Mouse (Mus musculus) MEL (cell line): Measurements from ENCODE around the gene Hvcn1. TPM values are rescaled to one million over a fixed set of nuclear protein-coding genes. Genes with fewer than 3 reads are reported as not detected.
A peak's percentile ranks its signal among the peaks of the same experiment; 100 is the strongest.

ENCODE experiments used
- DNase-seq: peaks from one replicate; pipeline ENCODE4 v3.0.0; 2011; ENCODE audit warnings: low read depth, low spot score
- H3K27ac ChIP-seq: 2 replicates; pipeline ENCODE4 v1.5.1; 2012; ENCODE audit warnings: low read depth, mild to moderate bottlenecking, control low read depth, low read length, moderate library complexity; ENCODE audit not compliant: control insufficient read depth
- H3K27me3 ChIP-seq, 2 experiments: fragments of 150-350 bp in 1 of 2; sonication (generic) in 1 of 2; 2 replicates each; pipeline ENCODE4 v1.6.1; 2012; ENCODE audit warnings: low read length in 2 of 2, mild to moderate bottlenecking in 2 of 2, improper control_type of control experiment in 1 of 2, moderate library complexity in 1 of 2; ENCODE audit not compliant: insufficient read depth in 2 of 2, control insufficient read depth in 1 of 2
- H3K36me3 ChIP-seq, 2 experiments: 2 replicates each; pipeline ENCODE4 v1.6.1; 2012 to 2014; ENCODE audit warnings: low read length in 2 of 2, improper control_type of control experiment in 1 of 2, inconsistent platforms in 1 of 2, mild to moderate bottlenecking in 1 of 2; ENCODE audit not compliant: insufficient read depth in 2 of 2, control insufficient read depth in 1 of 2
- H3K4me1 ChIP-seq, 2 experiments: fragments of 150-350 bp in 1 of 2; sonication (generic) in 1 of 2; 2 replicates each; pipeline ENCODE4 v1.6.1; 2012; ENCODE audit warnings: low read length in 2 of 2, improper control_type of control experiment in 1 of 2, mild to moderate bottlenecking in 1 of 2; ENCODE audit not compliant: insufficient read depth in 2 of 2, control insufficient read depth in 1 of 2
- H3K4me3 ChIP-seq, 2 experiments: fragments of 150-350 bp in 1 of 2; sonication (generic) in 1 of 2; 2 replicates each; pipeline ENCODE4 v1.5.1; 2012; ENCODE audit warnings: low read depth in 2 of 2, low read length in 2 of 2, mild to moderate bottlenecking in 2 of 2, moderate library complexity in 2 of 2, control low read depth in 1 of 2, improper control_type of control experiment in 1 of 2; ENCODE audit not compliant: control insufficient read depth in 1 of 2, insufficient read depth in 1 of 2
- H3K79me2 ChIP-seq: 2 replicates; pipeline ENCODE4 v1.6.1; 2012; ENCODE audit warnings: mild to moderate bottlenecking, low read length, moderate library complexity; ENCODE audit not compliant: control insufficient read depth, poor library complexity, insufficient read depth
- H3K9ac ChIP-seq: 2 replicates; pipeline ENCODE4 v1.6.1; 2012; ENCODE audit warnings: low read depth, mild to moderate bottlenecking, control low read depth, low read length, moderate library complexity; ENCODE audit not compliant: control insufficient read depth, poor library complexity, severe bottlenecking
- H3K9me3 ChIP-seq: fragments of 150-350 bp; sonication (generic); replicated peaks from 2 replicates; pipeline ENCODE4 v1.6.1; 2012; ENCODE audit warnings: mild to moderate bottlenecking, low read length, improper control_type of control experiment, moderate library complexity; ENCODE audit not compliant: insufficient read depth
- BHLHE40 ChIP-seq: IDR thresholded peaks from 2 replicates; pipeline ENCODE4 v1.6.1; 2012; ENCODE audit warnings: low read depth, mild to moderate bottlenecking, inconsistent platforms, low read length, improper control_type of control experiment, borderline replicate concordance
- CHD1 ChIP-seq: IDR thresholded peaks from 2 replicates; pipeline ENCODE4 v1.6.1; 2012; ENCODE audit warnings: low read depth, mild to moderate bottlenecking, inconsistent platforms, low read length, improper control_type of control experiment
- CHD2 ChIP-seq: IDR thresholded peaks from 2 replicates; pipeline ENCODE4 v1.6.1; 2011; ENCODE audit warnings: low read length, improper control_type of control experiment
- CTCF ChIP-seq, 3 experiments: IDR thresholded peaks in 2 of 3; conservative IDR thresholded peaks in 1 of 3; 2 replicates each; pipeline ENCODE4 v1.5.1; 2011 to 2012; ENCODE audit warnings: low read length in 3 of 3, low read depth in 2 of 3, mild to moderate bottlenecking in 2 of 3, improper control_type of control experiment in 1 of 3, inconsistent platforms in 1 of 3, mixed read lengths in 1 of 3, moderate library complexity in 1 of 3; ENCODE audit not compliant: control insufficient read depth in 1 of 3, insufficient read depth in 1 of 3, poor library complexity in 1 of 3, severe bottlenecking in 1 of 3
- E2F4 ChIP-seq: IDR thresholded peaks from 2 replicates; pipeline ENCODE4 v1.6.1; 2011; ENCODE audit warnings: low read depth, low read length, improper control_type of control experiment, borderline replicate concordance
- ELF1 ChIP-seq: IDR thresholded peaks from 2 replicates; pipeline ENCODE4 v1.6.1; 2014; ENCODE audit warnings: low read depth, mild to moderate bottlenecking, inconsistent platforms, low read length, improper control_type of control experiment, moderate library complexity
- EP300 ChIP-seq, 2 experiments: IDR thresholded peaks; 2 replicates each; pipeline ENCODE4 v1.6.1; 2011; ENCODE audit warnings: improper control_type of control experiment in 2 of 2, low read length in 2 of 2, low read depth in 1 of 2, mild to moderate bottlenecking in 1 of 2
- HCFC1 ChIP-seq: IDR thresholded peaks from 2 replicates; pipeline ENCODE4 v1.6.1; 2012; ENCODE audit warnings: low read depth, mild to moderate bottlenecking, inconsistent platforms, low read length, improper control_type of control experiment, moderate library complexity
- MAFK ChIP-seq: IDR thresholded peaks from 2 replicates; pipeline ENCODE4 v1.6.1; 2011; ENCODE audit warnings: low read depth, mild to moderate bottlenecking, low read length, improper control_type of control experiment, borderline replicate concordance
- MAX ChIP-seq: IDR thresholded peaks from 2 replicates; pipeline ENCODE4 v1.6.1; 2011; ENCODE audit warnings: low read length, improper control_type of control experiment
- MEF2A ChIP-seq: IDR thresholded peaks from 2 replicates; pipeline ENCODE4 v1.6.1; 2014; ENCODE audit warnings: low read depth, mild to moderate bottlenecking, inconsistent platforms, low read length, improper control_type of control experiment; ENCODE audit not compliant: poor library complexity, insufficient replicate concordance, severe bottlenecking; ENCODE audit errors: extremely low read depth
- MXI1 ChIP-seq: IDR thresholded peaks from 2 replicates; pipeline ENCODE4 v1.6.1; 2011; ENCODE audit warnings: mild to moderate bottlenecking, low read depth, low read length, improper control_type of control experiment
- MYB ChIP-seq: IDR thresholded peaks from 2 replicates; pipeline ENCODE4 v1.6.1; 2011; ENCODE audit warnings: mild to moderate bottlenecking, low read depth, low read length, improper control_type of control experiment
- MYC ChIP-seq: IDR thresholded peaks from 2 replicates; pipeline ENCODE4 v1.6.1; 2011; ENCODE audit warnings: low read depth, mild to moderate bottlenecking, low read length, improper control_type of control experiment, moderate library complexity
- NELFE ChIP-seq: IDR thresholded peaks from 2 replicates; pipeline ENCODE4 v1.6.1; 2011; ENCODE audit warnings: low read depth, low read length, improper control_type of control experiment
- NRF1 ChIP-seq: IDR thresholded peaks from 2 replicates; pipeline ENCODE4 v1.6.1; 2014; ENCODE audit warnings: low read depth, mild to moderate bottlenecking, inconsistent platforms, low read length, improper control_type of control experiment, moderate library complexity; ENCODE audit not compliant: poor library complexity, insufficient read depth, severe bottlenecking
- POLR2A ChIP-seq, 2 experiments: IDR thresholded peaks; 2 replicates each; pipeline ENCODE4 v1.6.1; 2011 to 2012; ENCODE audit warnings: low read length in 2 of 2, mild to moderate bottlenecking in 2 of 2, control low read depth in 1 of 2, improper control_type of control experiment in 1 of 2, low read depth in 1 of 2, moderate library complexity in 1 of 2; ENCODE audit not compliant: control insufficient read depth in 1 of 2, insufficient read depth in 1 of 2, poor library complexity in 1 of 2
- RAD21 ChIP-seq: IDR thresholded peaks from 2 replicates; pipeline ENCODE4 v1.6.1; 2011; ENCODE audit warnings: mild to moderate bottlenecking, low read depth, low read length, improper control_type of control experiment
- RCOR1 ChIP-seq: IDR thresholded peaks from 2 replicates; pipeline ENCODE4 v1.6.1; 2012; ENCODE audit warnings: low read depth, mild to moderate bottlenecking, inconsistent platforms, low read length, improper control_type of control experiment
- SIN3A ChIP-seq: IDR thresholded peaks from 2 replicates; pipeline ENCODE4 v1.6.1; 2012; ENCODE audit warnings: low read length, improper control_type of control experiment, inconsistent platforms
- TBP ChIP-seq: IDR thresholded peaks from 2 replicates; pipeline ENCODE4 v1.8.0; 2011; ENCODE audit warnings: low read depth, low read length, improper control_type of control experiment
- UBTF ChIP-seq: IDR thresholded peaks from 2 replicates; pipeline ENCODE4 v1.6.1; 2012; ENCODE audit warnings: low read depth, mild to moderate bottlenecking, inconsistent platforms, low read length, improper control_type of control experiment, moderate library complexity, borderline replicate concordance; ENCODE audit not compliant: insufficient read depth
- USF1 ChIP-seq: IDR thresholded peaks from 2 replicates; pipeline ENCODE4 v1.6.1; 2014; ENCODE audit warnings: low read depth, mild to moderate bottlenecking, inconsistent platforms, low read length, improper control_type of control experiment, moderate library complexity
- USF2 ChIP-seq, 2 experiments: IDR thresholded peaks; 2 replicates each; pipeline ENCODE4 v1.6.1; 2011 to 2012; ENCODE audit warnings: improper control_type of control experiment in 2 of 2, low read length in 2 of 2, borderline replicate concordance in 1 of 2, inconsistent platforms in 1 of 2, low read depth in 1 of 2, mild to moderate bottlenecking in 1 of 2; ENCODE audit not compliant: insufficient read depth in 1 of 2
- ZC3H11A ChIP-seq: IDR thresholded peaks from 2 replicates; pipeline ENCODE4 v1.6.1; 2012; ENCODE audit warnings: low read depth, mild to moderate bottlenecking, inconsistent platforms, low read length, improper control_type of control experiment
- ZKSCAN1 ChIP-seq: IDR thresholded peaks from 2 replicates; pipeline ENCODE4 v1.6.1; 2012; ENCODE audit warnings: low read depth, mild to moderate bottlenecking, inconsistent platforms, low read length, improper control_type of control experiment, moderate library complexity
- ZMIZ1 ChIP-seq: IDR thresholded peaks from 2 replicates; pipeline ENCODE4 v1.6.1; 2012; ENCODE audit warnings: low read depth, mild to moderate bottlenecking, inconsistent platforms, low read length, improper control_type of control experiment, moderate library complexity
- polyA plus RNA-seq, 2 experiments: library from polyadenylated mRNA; stranded (reverse) in 1 of 2; unstranded in 1 of 2; fragments of >175 nt in 1 of 2; fragments of >200 nt in 1 of 2; gene quantifications; 2 replicates each; pipeline versions ENCODE4 v1.2.1 to v1.2.4; 2012; ENCODE audit warnings: low replicate concordance in 2 of 2, low read depth in 1 of 2; ENCODE audit not compliant: insufficient read length in 2 of 2, insufficient read depth in 1 of 2, missing spikeins in 1 of 2
- total RNA-seq: library from RNA; depleted of rRNA; stranded (reverse); fragments of 300-350 nt; gene quantifications from 2 replicates; pipeline ENCODE4 v1.2.3, GENCODE M21; 2012

Hvcn1 gene
- total and polyA plus RNA-seq, 3 experiments: 8.4 to 13.5 TPM; not detected in 1

DNA sequence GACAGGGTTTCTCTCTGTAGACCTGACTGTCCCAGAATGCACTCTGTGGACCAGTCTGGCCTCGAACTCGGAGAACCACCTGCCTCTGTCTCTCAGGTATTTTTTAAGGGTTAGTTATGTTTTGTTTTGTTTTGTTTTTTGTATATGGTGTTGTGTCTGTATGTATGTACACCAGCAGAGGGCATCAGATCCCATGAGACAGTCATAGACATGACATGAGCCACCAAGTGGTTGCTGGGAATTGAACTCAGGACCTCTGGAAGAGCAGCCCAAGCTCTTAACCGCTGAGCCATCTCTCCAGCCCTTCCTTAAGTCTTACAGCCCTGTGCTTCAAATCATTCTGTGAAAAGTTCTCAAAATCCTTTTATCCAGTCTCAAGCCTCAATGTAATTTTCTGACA is 58.6 kb downstream of the Hvcn1 start (continued):
- TF ChIP-seq NRF1 (no peak), MYB (no peak), RCOR1 (no peak), USF2 (IDR thresholded peaks at IDR 0.05; ENCODE audit: borderline replicate concordance in 1 of 2, insufficient read depth in 1 of 2, low read depth in 1 of 2, low read length in 2 of 2) (no peak), SIN3A (no peak; the same call in 1 of the 2 replicates), RAD21 (peak; percentile 69), CHD2 (no peak), MXI1 (no peak)

DNA sequence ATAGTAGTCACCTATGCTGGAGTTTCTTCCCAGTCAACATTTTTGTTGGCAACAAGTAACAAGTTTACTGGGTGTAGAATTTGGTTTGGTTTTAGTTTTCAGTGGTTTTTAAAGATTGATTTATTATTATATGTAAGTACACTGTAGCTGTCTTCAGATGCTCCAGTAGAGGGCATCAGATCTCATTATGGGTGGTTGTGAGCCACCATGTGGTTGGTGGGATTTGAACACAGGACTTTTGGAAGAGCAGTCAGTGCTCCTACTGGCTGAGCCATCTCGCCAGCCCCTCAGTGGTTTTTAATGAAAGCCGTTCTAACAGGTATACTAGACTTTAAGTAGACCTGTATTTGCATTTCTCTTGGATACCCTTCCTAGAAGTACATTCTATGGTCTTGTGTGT is 59.3 kb downstream of the Hvcn1 start:
- H3K27ac ChIP-seq: no peak overlapping the region
- H3K9me3 ChIP-seq: no peaks in the 10 kb centered on the region
- peaks cover 2 to 20% of the 10 kb centered on the region in 2 experiments; a peak in 3 of 4 replicates for H3K4me1 ChIP-seq
- H3K79me2 ChIP-seq: peaks cover 3% of the 10 kb centered on the region; the same call in 1 of the 2 replicates
- no peak overlapping the region for H3K9ac ChIP-seq
- H3K4me3 ChIP-seq: no peak overlapping the region
- H3K27me3 ChIP-seq: no peaks in the 10 kb centered on the region
- no peak for DNase-seq
- TF ChIP-seq MYC: peak; percentile 61; the same call in 1 of the 2 replicates
- no peak for TF ChIP-seq USF2 (IDR thresholded peaks at IDR 0.05; ENCODE audit: borderline replicate concordance in 1 of 2, insufficient read depth in 1 of 2, low read depth in 1 of 2, low read length in 2 of 2)
- no peak for TF ChIP-seq USF1
- peak; percentile 11 to 54 (median 22); a peak in 3 of 6 replicates for TF ChIP-seq CTCF (IDR thresholded peaks at IDR 0.05 in 2 of 3, conservative IDR thresholded peaks at IDR 0.05 in 1 of 3; ENCODE audit: control insufficient read depth in 1 of 3, insufficient read depth in 1 of 3, low read depth in 2 of 3, low read length in 3 of 3, poor library complexity in 1 of 3, severe bottlenecking in 1 of 3)
- H3K36me3 ChIP-seq: peaks cover 0 to 21% of the 10 kb centered on the region in 2 experiments; a peak in 2 of 4 replicates

DNA sequence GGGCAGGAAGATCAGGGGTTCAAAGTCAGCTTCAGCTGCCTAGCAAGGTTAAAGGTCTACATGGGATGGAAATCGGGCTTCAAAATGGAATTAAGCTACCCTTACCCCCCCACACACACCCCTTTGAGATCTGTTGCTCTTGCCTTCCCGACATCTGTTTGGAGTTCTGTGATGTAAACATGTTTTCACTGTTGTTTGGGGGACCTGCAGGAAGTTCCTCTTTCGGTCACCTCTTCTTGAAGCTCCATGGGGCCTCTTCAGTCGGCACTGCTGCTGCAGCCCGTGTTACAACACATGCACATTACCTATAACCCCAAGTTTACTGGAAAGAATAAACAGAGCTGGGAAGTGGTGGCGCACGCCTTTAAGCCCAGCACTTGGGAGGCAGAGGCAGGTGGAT is 60.5 kb downstream of the Hvcn1 start:
- Histone ChIP-seq H3K4me3 (no peak overlapping the region), H3K36me3 (peaks cover 0 to 19% of the 10 kb centered on the region in 2 experiments; a peak in 2 of 4 replicates), H3K9ac (no peak overlapping the region; the same call in 1 of the 2 replicates), H3K4me1 (peaks cover 2 to 16% of the 10 kb centered on the region in 2 experiments; a peak in 3 of 4 replicates), H3K27ac (no peak overlapping the region), H3K79me2 (peaks cover 3% of the 10 kb centered on the region; the same call in 1 of the 2 replicates), H3K9me3 (no peaks in the 10 kb centered on the region), H3K27me3 (no peaks in the 10 kb centered on the region)
- TF ChIP-seq CHD2 (no peak), NRF1 (no peak), SIN3A (no peak), ELF1 (no peak), BHLHE40 (no peak), NELFE (no peak), TBP (no peak), ZC3H11A (no peak), ZKSCAN1 (no peak), MEF2A (no peak), POLR2A (IDR thresholded peaks at IDR 0.05; ENCODE audit: control insufficient read depth in 1 of 2, insufficient read depth in 1 of 2, low read depth in 1 of 2, low read length in 2 of 2, poor library complexity in 1 of 2) (no peak), UBTF (no peak), MAX (no peak), E2F4 (no peak), MAFK (no peak), EP300 (IDR thresholded peaks at IDR 0.05; ENCODE audit: low read depth in 1 of 2, low read length in 2 of 2) (no peak), CTCF (IDR thresholded peaks at IDR 0.05 in 2 of 3, conservative IDR thresholded peaks at IDR 0.05 in 1 of 3; ENCODE audit: control insufficient read depth in 1 of 3, insufficient read depth in 1 of 3, low read depth in 2 of 3, low read length in 3 of 3, poor library complexity in 1 of 3, severe bottlenecking in 1 of 3) (no peak), HCFC1 (no peak), CHD1 (no peak), ZMIZ1 (no peak)
- DNase-seq: peak; percentile 60
